Mouse (Mus musculus): ENCODE results near the gene Fam124a. TPM values are rescaled to one million over a fixed set of nuclear protein-coding genes. Genes with fewer than 3 reads are reported as not detected.

The Fam124a gene
- polyA plus RNA-seq, 1 experiment from 2014 or later, result 55.3 TPM

DNA sequence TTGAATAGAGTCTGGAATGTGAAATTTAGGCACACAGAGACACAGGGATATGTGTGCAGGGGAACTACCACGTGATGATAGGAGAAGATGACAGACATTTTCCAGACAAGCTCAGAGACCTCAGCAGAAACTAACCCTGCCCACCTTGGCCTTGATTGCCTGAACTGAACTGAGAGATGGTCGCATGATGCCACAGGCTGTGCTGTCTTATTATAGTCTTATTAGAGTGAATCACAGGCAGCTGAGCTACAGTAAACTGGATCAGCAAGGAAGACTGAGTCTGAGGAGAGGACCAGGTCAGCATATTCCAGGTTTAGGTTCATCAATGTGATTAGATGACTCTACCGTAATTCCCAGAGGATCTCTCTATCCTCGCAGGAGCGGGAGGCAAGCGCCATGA lies 9.2 kb upstream of the Fam124a start:
- no peak overlapping the region for H3K4me3 ChIP-seq (ENCODE audit: low read depth, low read length)
- H3K4me1 ChIP-seq (ENCODE audit: control insufficient read depth, insufficient read depth, low read length), result no peaks in the 10 kb centered on the region
- no peaks in the 10 kb centered on the region for H3K9me3 ChIP-seq (replicated peaks; ENCODE audit: control insufficient read depth, low read length, poor library complexity, severe bottlenecking)
- no peak overlapping the region for H3K27ac ChIP-seq (ENCODE audit: low read length)
- no peaks in the 10 kb centered on the region for H3K36me3 ChIP-seq (ENCODE audit: control insufficient read depth, insufficient read depth, low read length)
- H3K4me2 ChIP-seq (ENCODE audit: low read length), result no peak overlapping the region
- H3K9ac ChIP-seq (ENCODE audit: low read depth, low read length), result no peak overlapping the region
- ATAC-seq, result no peak
- WGBS, result 84% methylated on average over 6 of the region's 6 CpGs
- H3K27me3 ChIP-seq (ENCODE audit: control insufficient read depth, insufficient read depth, low read depth, low read length), result no peaks in the 10 kb centered on the region

DNA sequence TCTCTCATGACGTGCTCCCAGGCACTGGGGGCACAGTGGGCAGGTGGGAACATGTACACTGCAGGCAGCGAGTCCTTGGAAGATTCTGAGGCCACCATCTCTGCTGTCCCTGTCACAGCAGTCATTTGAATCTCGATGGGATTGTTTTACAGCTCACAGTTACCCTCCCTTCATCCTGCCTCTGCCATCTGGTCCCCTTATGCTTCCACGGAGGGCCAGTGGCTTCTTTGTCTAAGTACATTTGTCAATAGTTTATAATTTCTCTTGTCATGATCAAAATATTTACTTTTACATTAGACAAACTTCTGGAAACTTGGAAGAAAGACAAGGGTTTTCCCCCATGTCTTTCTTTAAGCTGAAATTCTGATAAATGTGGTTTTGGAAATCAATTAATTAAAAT lies 8.8 kb upstream of the Fam124a start:
- Histone ChIP-seq H3K9ac (ENCODE audit: low read depth, low read length) (no peak overlapping the region), H3K4me2 (ENCODE audit: low read length) (no peak overlapping the region), H3K4me3 (ENCODE audit: low read depth, low read length) (no peak overlapping the region), H3K9me3 (replicated peaks; ENCODE audit: control insufficient read depth, low read length, poor library complexity, severe bottlenecking) (no peaks in the 10 kb centered on the region), H3K36me3 (ENCODE audit: control insufficient read depth, insufficient read depth, low read length) (no peaks in the 10 kb centered on the region), H3K27ac (ENCODE audit: low read length) (no peak overlapping the region), H3K4me1 (ENCODE audit: control insufficient read depth, insufficient read depth, low read length) (no peaks in the 10 kb centered on the region), H3K27me3 (ENCODE audit: control insufficient read depth, insufficient read depth, low read depth, low read length) (no peaks in the 10 kb centered on the region)
- 61% methylated on average over 4 of the region's 4 CpGs for WGBS
- ATAC-seq, result no peak

DNA sequence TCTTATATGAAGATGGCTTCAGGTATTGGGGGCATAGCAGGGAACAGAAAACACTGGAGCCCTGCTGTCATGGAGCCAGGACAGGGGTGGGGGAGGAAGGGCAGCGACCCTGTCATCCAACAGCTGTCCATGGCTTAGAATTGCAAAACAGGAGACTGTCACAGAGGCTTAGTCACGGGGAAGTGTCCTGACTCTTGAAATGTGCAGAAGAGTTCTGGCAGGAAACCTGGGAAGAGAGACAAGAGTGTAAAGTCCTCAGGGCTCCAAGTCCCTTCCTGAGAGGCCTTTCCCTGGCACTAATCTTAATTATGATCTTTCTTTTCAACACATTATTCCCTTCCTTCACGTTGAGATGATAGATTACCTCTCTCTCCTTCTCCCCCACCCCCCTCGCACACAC lies 5.4 kb upstream of the Fam124a start:
- H3K4me2 ChIP-seq (ENCODE audit: low read length), result no peak overlapping the region
- H3K27ac ChIP-seq (ENCODE audit: low read length), result no peak overlapping the region
- H3K4me1 ChIP-seq (ENCODE audit: control insufficient read depth, insufficient read depth, low read length), result no peaks in the 10 kb centered on the region
- no peaks in the 10 kb centered on the region for H3K9me3 ChIP-seq (replicated peaks; ENCODE audit: control insufficient read depth, low read length, poor library complexity, severe bottlenecking)
- H3K27me3 ChIP-seq (ENCODE audit: control insufficient read depth, insufficient read depth, low read depth, low read length), result no peaks in the 10 kb centered on the region
- H3K9ac ChIP-seq (ENCODE audit: low read depth, low read length), result no peak overlapping the region
- no peak for ATAC-seq
- no peaks in the 10 kb centered on the region for H3K36me3 ChIP-seq (ENCODE audit: control insufficient read depth, insufficient read depth, low read length)
- no peak overlapping the region for H3K4me3 ChIP-seq (ENCODE audit: low read depth, low read length)
- WGBS, result 37% methylated on average over 4 of the region's 4 CpGs

DNA sequence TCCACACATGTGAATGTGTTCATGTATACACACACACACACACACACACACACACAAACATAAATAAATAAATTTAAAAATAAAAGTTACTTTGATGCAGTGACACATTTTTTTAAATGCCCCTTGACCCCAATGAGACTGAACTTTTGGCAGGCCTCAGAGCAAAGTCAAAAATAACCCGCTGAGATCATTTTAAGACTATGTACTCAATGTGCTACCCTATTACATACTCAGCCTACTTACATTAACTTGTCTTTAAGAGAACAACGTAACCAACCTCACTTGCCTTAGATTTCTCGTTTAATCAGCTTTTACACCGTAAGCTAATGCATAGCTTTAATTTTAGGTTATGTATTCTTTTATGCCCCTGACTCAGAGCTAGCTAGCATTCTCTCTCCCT lies 2.8 kb upstream of the Fam124a start:
- Histone ChIP-seq H3K27ac (ENCODE audit: low read length) (no peak overlapping the region), H3K27me3 (ENCODE audit: control insufficient read depth, insufficient read depth, low read depth, low read length) (no peaks in the 10 kb centered on the region), H3K4me3 (ENCODE audit: low read depth, low read length) (no peak overlapping the region), H3K4me1 (ENCODE audit: control insufficient read depth, insufficient read depth, low read length) (peaks cover 12% of the 10 kb centered on the region), H3K4me2 (ENCODE audit: low read length) (no peak overlapping the region), H3K36me3 (ENCODE audit: control insufficient read depth, insufficient read depth, low read length) (no peaks in the 10 kb centered on the region), H3K9me3 (replicated peaks; ENCODE audit: control insufficient read depth, low read length, poor library complexity, severe bottlenecking) (no peaks in the 10 kb centered on the region), H3K9ac (ENCODE audit: low read depth, low read length) (no peak overlapping the region)
- whole genome bisulfite sequencing, result 95% methylated on average over 4 of the region's 4 CpGs
- ATAC-seq, result no peak

- H3K4me3 ChIP-seq (ENCODE audit: low read depth, low read length), result no peak overlapping the region
- ATAC-seq, result no peak
- H3K36me3 ChIP-seq (ENCODE audit: control insufficient read depth, insufficient read depth, low read length), result no peaks in the 10 kb centered on the region
- H3K9me3 ChIP-seq (replicated peaks; ENCODE audit: control insufficient read depth, low read length, poor library complexity, severe bottlenecking), result no peaks in the 10 kb centered on the region
- WGBS, result 86% methylated on average over 5 of the region's 5 CpGs
- H3K27me3 ChIP-seq (ENCODE audit: control insufficient read depth, insufficient read depth, low read depth, low read length), result no peaks in the 10 kb centered on the region
- no peak overlapping the region for H3K9ac ChIP-seq (ENCODE audit: low read depth, low read length)
- no peak overlapping the region for H3K27ac ChIP-seq (ENCODE audit: low read length)
- H3K4me1 ChIP-seq (ENCODE audit: control insufficient read depth, insufficient read depth, low read length), result peaks cover 17% of the 10 kb centered on the region
- no peak overlapping the region for H3K4me2 ChIP-seq (ENCODE audit: low read length)
Observed at GRCm38 (mm10) chr14:62553786-62554185, 1.8 kb upstream of the Fam124a start.

DNA sequence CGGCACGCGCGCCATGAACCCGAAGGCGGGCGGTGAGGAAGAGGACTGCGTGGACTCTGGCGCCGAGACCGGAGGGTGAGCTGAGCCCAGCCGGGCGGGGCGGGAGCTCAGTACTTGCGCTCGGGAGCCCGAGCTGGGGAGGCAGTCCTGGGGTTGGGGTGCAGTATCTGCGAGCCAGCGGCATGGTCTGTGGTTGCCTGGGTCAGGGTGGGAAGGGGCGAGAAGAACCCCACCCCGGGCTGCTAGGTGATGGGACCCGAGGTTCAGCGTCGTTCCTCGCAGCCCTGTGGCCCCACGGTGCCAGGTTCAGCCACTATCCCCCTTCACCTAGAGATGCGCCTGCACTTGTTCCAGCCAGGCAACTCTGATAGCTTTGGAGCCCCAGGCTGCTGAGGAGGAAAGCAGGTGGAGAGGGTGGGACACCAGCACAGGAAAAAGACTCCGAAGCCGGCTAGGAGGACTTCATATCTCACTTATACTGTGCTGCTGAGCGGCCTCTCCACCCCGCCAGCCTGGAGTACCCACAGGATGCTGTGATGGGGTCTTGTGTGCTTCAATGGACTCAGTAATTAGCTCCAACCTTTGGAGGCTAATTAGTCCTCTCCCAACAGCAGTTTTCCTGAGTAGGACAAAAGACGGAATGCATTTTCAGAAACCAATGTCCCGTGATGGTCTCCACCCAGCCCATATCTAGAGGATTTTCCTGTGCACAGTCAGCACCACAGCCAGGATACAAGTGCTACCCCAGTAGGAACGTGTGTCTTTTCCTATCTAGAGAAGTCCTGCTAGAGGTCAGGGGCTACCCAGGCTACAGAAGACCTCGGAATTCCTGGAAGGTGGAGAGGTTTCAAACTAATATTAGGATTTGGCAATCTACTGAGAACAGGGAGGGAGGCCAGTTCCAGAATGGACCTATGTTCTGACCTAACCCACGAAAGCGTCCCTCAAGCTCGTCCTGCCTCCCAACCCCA lies 588 bp downstream of the Fam124a start:
- H3K4me3 ChIP-seq (ENCODE audit: low read depth, low read length), result peak overlapping the region; percentile 74
- peaks cover 17% of the 10 kb centered on the region for H3K4me1 ChIP-seq (ENCODE audit: control insufficient read depth, insufficient read depth, low read length)
- no peaks in the 10 kb centered on the region for H3K36me3 ChIP-seq (ENCODE audit: control insufficient read depth, insufficient read depth, low read length)
- peak overlapping the region; percentile 86 for H3K9ac ChIP-seq (ENCODE audit: low read depth, low read length)
- 9% methylated on average over 32 of the region's 38 CpGs for WGBS
- no peaks in the 10 kb centered on the region for H3K9me3 ChIP-seq (replicated peaks; ENCODE audit: control insufficient read depth, low read length, poor library complexity, severe bottlenecking)
- no peaks in the 10 kb centered on the region for H3K27me3 ChIP-seq (ENCODE audit: control insufficient read depth, insufficient read depth, low read depth, low read length)
- peak overlapping the region; percentile 64 for H3K4me2 ChIP-seq (ENCODE audit: low read length)
- peak overlapping the region; percentile 77 for H3K27ac ChIP-seq (ENCODE audit: low read length)
- ATAC-seq, result peak; percentile 86

DNA sequence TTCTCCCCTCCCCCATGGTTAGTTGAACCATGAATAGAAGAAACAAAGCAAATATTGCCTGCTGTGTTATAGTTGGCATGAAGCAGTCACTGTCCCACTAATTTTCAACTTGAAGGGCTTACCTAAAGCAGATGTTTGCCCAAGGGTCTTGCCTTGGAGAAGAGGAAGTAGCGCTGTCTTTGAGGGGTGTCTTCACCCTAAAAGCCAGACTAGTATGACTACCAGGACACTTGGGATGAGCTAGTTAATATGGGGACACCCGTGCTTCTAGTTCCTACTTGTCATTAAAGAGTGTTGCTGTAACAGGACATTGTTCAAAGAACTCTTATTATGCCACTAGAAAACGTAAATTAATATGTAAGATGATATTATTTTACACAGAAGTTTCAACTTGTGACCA lies 1.6 kb downstream of the Fam124a start:
- H3K27me3 ChIP-seq (ENCODE audit: control insufficient read depth, insufficient read depth, low read depth, low read length), result no peaks in the 10 kb centered on the region
- no peaks in the 10 kb centered on the region for H3K36me3 ChIP-seq (ENCODE audit: control insufficient read depth, insufficient read depth, low read length)
- H3K9me3 ChIP-seq (replicated peaks; ENCODE audit: control insufficient read depth, low read length, poor library complexity, severe bottlenecking), result no peaks in the 10 kb centered on the region
- peak overlapping the region; percentile 74 for H3K4me3 ChIP-seq (ENCODE audit: low read depth, low read length)
- H3K27ac ChIP-seq (ENCODE audit: low read length), result no peak overlapping the region
- H3K9ac ChIP-seq (ENCODE audit: low read depth, low read length), result no peak overlapping the region
- WGBS, result 82% methylated on average over 3 of the region's 3 CpGs
- ATAC-seq, result no peak
- peaks cover 25% of the 10 kb centered on the region for H3K4me1 ChIP-seq (ENCODE audit: control insufficient read depth, insufficient read depth, low read length)
- H3K4me2 ChIP-seq (ENCODE audit: low read length), result peak overlapping the region; percentile 64

DNA sequence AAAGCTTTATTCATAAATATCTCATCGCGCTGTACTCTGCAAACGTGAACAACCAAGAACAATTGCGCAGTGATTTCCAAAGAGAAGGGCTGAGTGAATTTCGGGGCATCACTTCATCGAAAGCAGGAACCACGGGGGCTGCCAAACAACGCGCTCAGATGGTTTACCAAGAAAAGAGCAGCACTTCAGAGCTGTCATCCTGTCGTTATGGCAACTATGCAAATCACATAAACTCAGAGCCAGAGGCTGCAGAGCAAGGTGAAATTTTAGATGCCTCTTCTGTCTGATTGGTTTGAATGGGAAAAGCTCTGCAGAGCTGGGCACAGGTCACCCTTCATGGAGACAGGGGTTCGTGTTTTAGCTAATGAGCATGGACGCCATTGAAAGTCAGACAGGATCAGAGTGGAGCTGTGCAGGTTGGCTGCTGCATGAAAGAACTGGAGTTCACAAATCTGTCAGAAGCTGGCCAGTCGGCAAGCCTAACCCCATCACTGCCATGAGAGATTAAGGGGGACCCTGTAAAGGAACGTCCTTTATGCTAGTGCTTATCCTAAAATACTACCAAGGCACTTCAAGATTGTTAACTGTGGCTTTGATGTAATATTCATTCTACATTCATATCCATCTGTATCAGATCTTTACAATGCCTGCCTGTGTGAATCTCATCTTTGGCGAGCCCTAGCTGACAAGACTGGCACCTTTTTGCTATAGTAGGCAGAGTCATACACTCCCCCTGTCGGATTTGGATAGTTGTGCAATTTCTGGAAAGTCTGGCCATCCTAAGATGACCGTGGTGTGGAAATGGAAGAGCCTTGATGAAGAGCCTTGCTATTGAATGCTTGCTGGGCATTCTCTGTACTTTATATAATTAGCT lies 6.6 kb downstream of the Fam124a start:
- peak overlapping the region; percentile 67 for H3K27ac ChIP-seq (ENCODE audit: low read length)
- peak overlapping the region; percentile 8 for H3K4me3 ChIP-seq (ENCODE audit: low read depth, low read length)
- WGBS, result 26% methylated on average over 17 of the region's 17 CpGs
- H3K4me2 ChIP-seq (ENCODE audit: low read length), result peak overlapping the region; percentile 45
- H3K36me3 ChIP-seq (ENCODE audit: control insufficient read depth, insufficient read depth, low read length), result peaks cover 4% of the 10 kb centered on the region; the same call in 1 of the 2 replicates
- H3K4me1 ChIP-seq (ENCODE audit: control insufficient read depth, insufficient read depth, low read length), result peaks cover 26% of the 10 kb centered on the region
- peak; percentile 82 for ATAC-seq
- H3K27me3 ChIP-seq (ENCODE audit: control insufficient read depth, insufficient read depth, low read depth, low read length), result no peaks in the 10 kb centered on the region
- H3K9me3 ChIP-seq (replicated peaks; ENCODE audit: control insufficient read depth, low read length, poor library complexity, severe bottlenecking), result no peaks in the 10 kb centered on the region
- H3K9ac ChIP-seq (ENCODE audit: low read depth, low read length), result peak overlapping the region; percentile 40; the same call in 1 of the 2 replicates
